12 mouse cellular contexts compared by ENCODE assay signal in the genomic region with DNA sequence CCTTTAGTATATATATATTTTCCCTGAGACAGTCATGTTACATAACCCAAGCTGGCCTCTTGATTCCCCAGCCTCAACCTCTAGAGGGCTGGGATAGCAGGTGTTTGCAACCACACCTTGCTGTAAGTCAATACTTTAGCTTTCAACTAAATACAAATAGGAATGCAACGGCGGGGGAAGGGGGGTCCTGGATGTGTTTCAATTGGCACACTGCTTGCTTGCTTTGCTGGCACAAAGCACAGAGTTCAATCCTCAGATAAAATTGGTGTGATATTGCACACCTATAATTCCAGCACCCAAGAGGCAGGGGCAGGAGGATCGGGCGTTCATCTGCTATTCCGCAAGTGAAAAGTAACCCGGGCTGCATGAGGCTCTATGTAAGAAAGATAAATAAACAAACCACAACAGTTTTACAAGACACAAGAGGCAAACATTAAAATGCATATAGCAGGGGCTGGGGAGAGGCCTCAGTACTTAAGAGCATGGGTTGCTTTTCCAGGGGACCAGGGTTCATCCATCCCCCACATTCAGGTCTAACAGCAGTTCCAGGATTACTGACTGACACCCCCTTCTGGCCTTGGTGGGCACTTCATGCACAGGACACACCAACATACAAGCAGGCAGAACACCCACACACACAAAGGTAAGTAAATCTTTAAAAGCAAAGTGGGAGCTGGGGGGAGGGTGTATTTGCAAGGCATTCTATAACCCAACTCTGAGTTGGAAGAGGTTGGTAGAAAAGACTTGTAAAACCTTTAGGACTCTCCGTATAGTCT. TPM values are rescaled to one million over a fixed set of nuclear protein-coding genes. Genes with fewer than 3 reads are reported as not detected.
DNase-seq lines count a peak whose midpoint lies in the region; ATAC-seq and TF ChIP-seq lines count a peak whose summit lies in the region.
"Had no signal": no experiment of that assay in that cellular context is flagged by ENCODE, and none has a peak within 500 bp of the region (broad histone marks: within the 10 kb centered on the region; RNA-seq: fewer than 3 reads in every experiment).

No protein-coding gene starts in this region.

- H3K4me1 ChIP-seq in lung, embryonic 14.5 days (ENCODE audit: insufficient read depth) = peaks cover 9% of the 10 kb centered on the region
- peaks cover 43% of the 10 kb centered on the region for H3K4me1 ChIP-seq in hindbrain, embryonic 13.5 days (replicated peaks)

- TF ChIP-seq CTCF in lung, embryonic 14.5 days (IDR thresholded peaks at IDR 0.05; ENCODE audit: low read depth) = peak; percentile 44

- no peaks in the 10 kb centered on the region for H3K27me3 ChIP-seq in lung, embryonic 14.5 days (ENCODE audit: insufficient read depth, low read length)
- H3K27me3 ChIP-seq in hindbrain, embryonic 13.5 days = no peaks in the 10 kb centered on the region
- H3K27me3 ChIP-seq: forebrain, embryonic 13.5 days; hindbrain, embryonic 15.5 days; lung, embryonic 15.5 days had no signal

- ATAC-seq in lung, embryonic 14.5 days (ENCODE audit: insufficient read depth) = no peak
- no peak for ATAC-seq in hindbrain, embryonic 13.5 days (ENCODE audit: low FRiP score)
- ATAC-seq: forebrain, embryonic 13.5 days had no signal

- WGBS in lung, embryonic 14.5 days = 69% methylated on average over 7 of the region's 7 CpGs
- WGBS in hindbrain, embryonic 13.5 days = 88% methylated on average over 7 of the region's 7 CpGs

- intact Hi-C loops in heart, postnatal 14 days (cut with DNase I) = no loop called here

- no peak overlapping the region for H3K27ac ChIP-seq in lung, embryonic 14.5 days (ENCODE audit: low read depth)
- no peak overlapping the region for H3K27ac ChIP-seq in hindbrain, embryonic 13.5 days
- H3K27ac ChIP-seq: forebrain, embryonic 13.5 days; hindbrain, embryonic 15.5 days; lung, embryonic 15.5 days had no signal

- H3K9me3 ChIP-seq in lung, embryonic 14.5 days (ENCODE audit: low read depth, low read length) = no peaks in the 10 kb centered on the region
- no peaks in the 10 kb centered on the region for H3K9me3 ChIP-seq in hindbrain, embryonic 13.5 days
- H3K9me3 ChIP-seq: forebrain, embryonic 13.5 days; hindbrain, embryonic 15.5 days; lung, embryonic 15.5 days had no signal

- H3K4me3 ChIP-seq in lung, embryonic 14.5 days (ENCODE audit: low read depth, low read length) = no peak overlapping the region
- no peak overlapping the region for H3K4me3 ChIP-seq in hindbrain, embryonic 13.5 days
- H3K4me3 ChIP-seq: forebrain, embryonic 13.5 days; hindbrain, embryonic 15.5 days; lung, embryonic 15.5 days had no signal

- no peak overlapping the region for H3K4me2 ChIP-seq in lung, embryonic 14.5 days
- H3K4me2 ChIP-seq in hindbrain, embryonic 13.5 days = no peak overlapping the region
- H3K4me2 ChIP-seq: hindbrain, embryonic 15.5 days; lung, embryonic 15.5 days had no signal

- DNase-seq in heart, postnatal 4 days = peak; percentile 16
- DNase-seq in heart, postnatal 14 days = no peak
- peak; percentile 28 to 42 for DNase-seq in B cell, adult 2 months
- DNase-seq in R1 (ENCODE audit: low read depth, low spot score) (peak; percentile 80), adipocyte (ENCODE audit: low spot score) (no peak)
- DNase-seq in lung, embryonic 14.5 days = peak; percentile 17
- no peak for DNase-seq in urinary bladder, postnatal 14 days (ENCODE audit: low spot score)
- DNase-seq: adrenal gland, postnatal 25 days had no signal

- no peak overlapping the region for H3K9ac ChIP-seq in lung, embryonic 14.5 days
- no peak overlapping the region; the same call in 1 of the 2 replicates for H3K9ac ChIP-seq in hindbrain, embryonic 13.5 days
- H3K9ac ChIP-seq: forebrain, embryonic 13.5 days; hindbrain, embryonic 15.5 days; lung, embryonic 15.5 days had no signal

- H3K36me3 ChIP-seq in lung, embryonic 14.5 days (ENCODE audit: insufficient read depth) = no peaks in the 10 kb centered on the region
- H3K36me3 ChIP-seq in hindbrain, embryonic 13.5 days = no peaks in the 10 kb centered on the region
- H3K36me3 ChIP-seq: hindbrain, embryonic 15.5 days; lung, embryonic 15.5 days had no signal

RNA-seq across cellular contexts. Expression of gene Cisd1, which starts 2.5 kb away (rescaled TPM):
- total RNA-seq in heart, postnatal 4 days (2021) = 100 to 1,000 TPM; 178 to 194 TPM
- total RNA-seq in heart, postnatal 14 days (2021) = 100 to 1,000 TPM; 271 to 276 TPM
- 93.7 and 94.5 TPM in 2 replicates for polyA plus RNA-seq in lung, embryonic 14.5 days (2014; fragmentation: Nextera tagmentation; extraction: Ambion mirVana)
- polyA plus RNA-seq in hindbrain, embryonic 13.5 days (2015; fragmentation: Nextera tagmentation; extraction: Ambion mirVana) = 253 and 266 TPM in 2 replicates

RNA-seq across cellular contexts. Expression of gene Ipmk, which starts 5.3 kb away (rescaled TPM):
- 10 to 100 TPM; 12.3 to 14.2 TPM for total RNA-seq in heart, postnatal 4 days (2021)
- 10 to 100 TPM; 14.4 to 14.6 TPM for total RNA-seq in heart, postnatal 14 days (2021)
- 16.0 and 17.2 TPM in 2 replicates for polyA plus RNA-seq in lung, embryonic 14.5 days (2014; fragmentation: Nextera tagmentation; extraction: Ambion mirVana)
- polyA plus RNA-seq in hindbrain, embryonic 13.5 days (2015; fragmentation: Nextera tagmentation; extraction: Ambion mirVana) = 16.7 and 16.9 TPM in 2 replicates

RNA-seq across cellular contexts. Expression of gene Ube2d1, which starts 57.2 kb away (rescaled TPM):
- total RNA-seq in heart, postnatal 4 days (2021) = 10 to 100 TPM; 42.6 to 43.5 TPM
- 10 to 100 TPM; 41.5 to 42.2 TPM for total RNA-seq in heart, postnatal 14 days (2021)
- polyA plus RNA-seq in lung, embryonic 14.5 days (2014; fragmentation: Nextera tagmentation; extraction: Ambion mirVana) = 71.6 and 74.1 TPM in 2 replicates
- 182 and 186 TPM in 2 replicates for polyA plus RNA-seq in hindbrain, embryonic 13.5 days (2015; fragmentation: Nextera tagmentation; extraction: Ambion mirVana)

Comparison
In these comparisons a context has a peak if more than half of its experiments do, and no peak if none do; other contexts are left out.
1. DNase-seq: peak in heart, postnatal 4 days (single experiment), B cell, adult 2 months (2 of 2), R1 (single experiment) and lung, embryonic 14.5 days (single experiment); none in heart, postnatal 14 days (0 of 2), urinary bladder, postnatal 14 days (single experiment) and adipocyte (single experiment).